Mouse (Mus musculus) liver, embryonic 14.5 days (tissue): ENCODE measurements at regions not wholly inside any gene's neighbourhood (a gene's known extent, or its start where the extent isn't known, plus 50 kb on each side); places are given as distances from the start of the nearest gene placed in this dataset.

Experiments
- CTCF ChIP-seq: IDR thresholded peaks from 2 replicates; pipeline ENCODE4 v1.5.1; 2016; ENCODE audit warnings: antibody characterized with exemption, low read depth, control low read depth
- EP300 ChIP-seq: IDR thresholded peaks from 2 replicates; pipeline ENCODE4 v1.6.1; 2016; ENCODE audit warnings: antibody characterized with exemption, low read depth

DNA sequence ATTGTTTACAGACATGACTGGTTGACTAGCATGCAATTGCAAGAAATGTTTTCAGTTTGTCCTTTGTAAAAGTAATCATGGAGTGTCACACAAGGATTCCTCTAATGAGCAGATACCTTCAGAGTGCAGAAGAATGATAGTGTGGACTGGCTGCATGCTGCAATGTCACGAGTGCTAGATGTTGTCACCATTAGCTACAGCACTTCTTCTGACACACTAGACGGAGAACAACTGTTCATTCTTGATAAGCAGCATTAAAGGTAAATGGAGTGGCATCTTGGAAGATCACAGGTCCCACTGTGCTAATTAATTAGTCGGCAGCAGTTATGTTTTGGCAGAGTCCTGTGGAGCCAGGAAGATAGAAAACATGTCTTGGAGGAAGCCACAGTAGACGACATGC, 985.6 kb upstream of the Alcam start:
- TF ChIP-seq EP300 (no peak), CTCF (no peak)
